Mouse (Mus musculus) left cerebral cortex, postnatal 4 days (tissue): ENCODE measurements around the gene Trmt112. TPM values are rescaled to one million over a fixed set of nuclear protein-coding genes. Genes with fewer than 3 reads are reported as not detected.
A peak's percentile ranks its signal among the peaks of the same experiment; 100 is the strongest.

Experiments used
- DNase-seq: peaks from one replicate; pipeline ENCODE4 v3.0.0-alpha.2; 2022
- intact Hi-C: fragments of 180-260 bp; cut with DNase I; formaldehyde crosslinking; loops from one replicate; pipeline ENCODE4 v1.15.1; 2025
- microRNA-seq: library from miRNA; unstranded; fragments of <30 nt; microRNA quantifications from one replicate; pipeline ENCODE4 v1.2.0, GENCODE M21; 2022
- total RNA-seq, 2 experiments: library from RNA; stranded (reverse); gene quantifications; 2 replicates each; pipeline ENCODE4 v1.2.3; 2021

Trmt112 gene
- total RNA-seq, 2 experiments from 2014 or later: 42.5 to 43.0 TPM

DNA sequence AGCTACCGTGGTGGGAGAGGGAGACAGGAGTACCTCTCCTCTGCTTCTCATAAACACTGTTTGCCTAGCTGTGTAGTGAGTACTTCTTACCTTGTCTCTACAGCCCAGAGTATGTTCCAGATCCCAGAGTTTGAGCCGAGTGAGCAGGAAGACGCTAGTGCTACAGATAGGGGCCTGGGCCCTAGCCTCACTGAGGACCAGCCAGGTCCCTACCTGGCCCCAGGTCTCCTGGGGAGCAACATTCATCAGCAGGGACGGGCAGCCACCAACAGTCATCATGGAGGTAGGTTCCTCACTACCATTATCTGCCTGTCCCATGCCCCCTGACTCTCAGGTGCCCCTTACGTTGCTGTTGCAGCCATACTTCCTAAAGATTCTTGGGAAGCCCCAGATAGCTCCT is 33.3 kb downstream of the Trmt112 start:
- DNase-seq: no peak
- intact Hi-C loops: no loop called here

DNA sequence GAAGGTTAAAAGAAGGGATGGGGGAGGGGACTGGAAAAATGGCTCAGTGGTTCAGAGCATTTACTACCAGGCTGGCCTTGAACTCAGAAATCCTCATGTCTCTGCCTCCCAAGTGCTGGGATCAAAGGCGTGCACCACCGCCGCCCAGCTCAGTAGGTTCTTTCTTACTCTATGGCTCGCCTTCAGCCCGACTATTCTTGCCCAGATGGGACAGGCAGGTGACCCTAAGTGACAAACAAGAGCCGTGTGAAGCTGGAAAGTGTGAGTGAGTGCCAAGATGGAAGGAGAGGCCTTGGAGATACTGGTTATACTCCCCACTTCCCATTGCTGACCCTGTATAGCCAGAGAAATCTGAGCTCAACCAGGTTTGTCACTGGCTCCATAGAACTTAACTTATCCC is 34.2 kb downstream of the Trmt112 start:
- intact Hi-C loops: no loop called here
- DNase-seq: no peak

DNA sequence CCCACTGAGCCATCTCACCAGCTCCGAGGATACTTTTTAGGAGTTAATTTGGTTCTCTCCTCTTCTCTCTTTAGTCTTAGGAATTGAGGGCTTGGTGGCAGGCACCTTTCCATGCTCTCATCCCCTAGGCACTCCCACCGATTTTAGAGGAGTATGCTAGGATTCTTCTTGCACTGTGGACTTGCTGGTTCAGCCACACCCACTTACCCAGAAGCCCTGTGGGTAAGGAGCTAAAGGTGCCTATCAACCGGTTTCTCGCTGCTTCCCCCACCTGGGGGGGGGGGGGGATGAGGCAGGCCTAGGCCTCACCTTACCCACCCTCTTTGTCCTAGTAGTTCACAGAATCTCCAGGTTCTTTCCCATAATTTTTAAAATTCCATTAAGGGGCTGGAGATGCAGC is 38.2 kb downstream of the Trmt112 start:
- DNase-seq: no peak
- intact Hi-C loops: loop anchor here (5.0 kb wide), 1 partner anchor 700 kb away; no protein-coding TSS in a partner anchor

DNA sequence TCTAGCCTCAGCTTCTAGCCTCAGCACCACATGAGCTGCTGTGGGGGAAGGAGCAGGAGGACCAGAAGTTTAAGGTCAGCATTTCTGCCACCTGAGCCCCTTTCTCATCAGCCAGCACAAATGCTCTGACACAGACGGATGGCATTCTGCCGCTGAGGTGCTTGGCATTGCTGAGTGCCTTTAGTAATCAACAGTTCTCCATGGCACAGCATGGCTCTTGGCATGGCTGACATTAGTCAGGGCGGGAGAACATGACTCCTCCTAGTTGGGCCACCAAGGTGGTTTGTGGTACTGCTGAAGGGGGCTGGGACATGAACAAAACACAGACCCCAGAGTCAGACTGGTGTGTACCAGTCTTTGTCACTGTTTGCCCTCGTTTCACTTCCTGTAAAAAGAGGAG is 38.7 kb downstream of the Trmt112 start:
- peak; percentile 77 for DNase-seq
- intact Hi-C loops: loop anchor here (5.0 kb wide), 1 partner anchor 701 kb away; no protein-coding TSS in a partner anchor

DNA sequence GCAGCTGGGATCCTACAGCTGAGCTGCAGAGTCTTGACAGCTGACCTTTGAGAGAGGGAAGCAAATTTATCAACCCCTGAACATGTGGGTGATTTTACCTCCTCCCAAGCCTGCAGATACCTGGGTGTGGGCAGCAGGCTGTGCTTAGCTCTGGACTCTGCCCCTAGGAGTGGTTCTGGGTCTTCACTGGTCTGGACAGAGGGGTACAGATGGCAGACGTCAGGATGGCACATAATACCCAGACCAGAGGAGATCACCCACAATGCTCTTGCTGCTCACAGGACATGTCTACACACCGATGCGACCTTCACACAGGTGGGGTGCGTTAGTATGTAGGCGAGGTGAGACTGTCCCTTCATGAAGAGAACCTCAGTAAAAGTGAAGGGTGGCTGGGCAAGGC is 40.0 kb downstream of the Trmt112 start:
- DNase-seq: no peak
- intact Hi-C loops: loop anchor here (5.0 kb wide), 1 partner anchor 702 kb away; no protein-coding TSS in a partner anchor

DNA sequence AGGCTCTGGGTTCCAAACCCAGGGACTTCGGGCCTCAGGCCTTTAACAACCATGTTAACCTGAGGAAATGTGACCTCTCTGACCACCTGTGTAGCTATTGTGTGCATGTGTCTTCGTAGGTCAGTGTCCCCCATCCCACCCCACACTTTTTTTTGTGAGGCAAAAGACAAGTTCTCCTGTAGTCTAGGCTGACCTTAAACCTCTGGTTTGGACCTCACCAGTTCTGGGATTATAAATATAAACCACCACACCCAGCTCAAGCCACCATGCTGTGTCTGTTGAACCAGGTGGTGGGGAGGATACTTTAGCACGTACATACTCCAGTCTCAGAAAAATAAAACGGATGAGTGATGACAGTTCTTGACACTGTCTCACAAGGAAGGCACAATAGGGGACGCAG is 40.5 kb downstream of the Trmt112 start:
- DNase-seq: no peak
- intact Hi-C loops: loop anchor here (5.0 kb wide), 1 partner anchor 703 kb away; no protein-coding TSS in a partner anchor

DNA sequence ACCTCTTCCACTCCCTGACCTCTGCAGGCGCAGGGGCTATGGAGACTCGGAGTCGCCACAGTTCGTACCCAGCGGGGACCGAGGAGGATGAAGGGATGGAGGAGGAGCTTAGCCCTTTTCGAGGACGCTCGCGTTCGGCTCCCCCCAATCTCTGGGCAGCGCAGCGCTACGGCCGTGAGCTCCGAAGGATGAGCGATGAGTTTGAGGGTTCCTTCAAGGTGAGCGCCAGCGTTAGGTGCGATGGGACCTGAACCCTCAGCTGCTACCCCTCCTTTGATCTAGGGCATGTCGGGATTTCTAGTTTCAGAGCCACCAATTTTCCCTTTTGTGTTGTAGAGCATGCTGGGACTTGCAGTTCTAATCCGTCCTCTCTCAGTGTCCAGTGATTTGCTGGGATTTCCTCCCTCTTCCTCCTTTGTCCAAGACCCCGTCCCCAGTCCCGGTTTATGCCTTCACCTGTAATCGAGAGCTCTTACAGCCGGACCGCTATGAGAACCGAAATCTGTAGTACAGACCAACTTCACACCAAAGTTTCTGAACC is 41.2 kb downstream of the Trmt112 start:
- peak; percentile 43 for DNase-seq
- intact Hi-C loops: no loop called here

DNA sequence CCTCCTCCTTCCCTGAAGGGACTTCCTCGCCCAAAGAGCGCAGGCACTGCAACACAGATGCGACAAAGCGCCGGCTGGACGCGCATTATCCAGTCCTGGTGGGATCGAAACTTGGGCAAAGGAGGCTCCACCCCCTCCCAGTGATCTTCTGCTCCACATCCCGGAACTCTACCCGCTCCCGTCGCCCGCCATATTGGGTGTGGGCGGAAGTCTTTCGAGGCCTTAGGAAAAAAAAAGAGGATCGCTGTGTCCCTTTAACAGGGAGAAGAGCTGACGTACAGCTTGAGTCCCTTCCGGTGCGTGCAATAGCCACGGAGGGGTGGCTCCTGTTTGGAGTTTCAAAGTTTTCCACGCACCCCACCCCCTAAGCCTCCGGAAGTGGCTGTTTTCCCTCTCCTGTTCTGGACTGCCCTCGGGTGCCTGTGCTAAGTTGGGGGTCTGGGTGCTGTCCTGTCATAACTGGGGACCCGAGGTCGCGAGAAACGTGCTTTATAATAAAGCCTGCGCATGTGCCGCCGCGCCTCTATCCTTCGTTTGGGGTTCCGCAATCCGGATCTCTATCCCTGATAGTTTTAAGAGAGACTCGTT is 42.0 kb downstream of the Trmt112 start:
- intact Hi-C loops: no loop called here
- peak; percentile 93 for DNase-seq

DNA sequence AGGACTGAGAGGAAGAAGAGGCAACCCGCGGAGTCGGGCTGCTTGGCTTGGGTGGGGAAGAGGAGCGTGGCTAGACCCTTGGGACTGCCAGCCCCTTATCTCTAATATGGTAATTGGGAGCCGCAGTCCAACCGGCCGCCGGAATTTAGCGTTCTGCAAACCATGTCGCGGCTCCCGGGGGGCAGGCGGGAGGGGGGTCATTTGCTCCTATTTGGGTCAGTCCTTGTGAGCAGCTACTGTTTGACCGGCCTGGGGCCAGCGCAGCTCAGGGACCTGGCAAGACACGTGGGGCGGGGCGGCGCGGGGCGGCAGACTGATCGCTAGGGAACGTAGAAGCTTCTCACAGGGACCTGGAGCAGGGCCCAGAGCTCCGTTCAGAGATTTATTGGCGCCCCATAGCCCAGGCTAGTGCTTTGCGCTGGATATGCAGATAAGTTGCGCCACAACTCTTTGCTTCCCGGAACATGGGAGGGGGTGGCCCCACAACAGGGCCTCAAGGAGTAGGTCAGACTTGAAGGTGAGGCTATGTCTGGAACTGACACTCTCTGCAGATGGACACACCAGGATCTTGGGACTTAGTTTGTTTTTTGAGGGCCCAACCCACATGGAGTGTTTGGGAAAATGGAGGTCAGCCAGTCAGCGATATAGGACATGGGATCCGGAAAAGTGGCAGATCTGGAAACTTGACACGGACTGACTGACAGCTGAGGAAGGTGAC is 42.7 kb downstream of the Trmt112 start:
- peak; percentile 75 for DNase-seq
- intact Hi-C loops: no loop called here

DNA sequence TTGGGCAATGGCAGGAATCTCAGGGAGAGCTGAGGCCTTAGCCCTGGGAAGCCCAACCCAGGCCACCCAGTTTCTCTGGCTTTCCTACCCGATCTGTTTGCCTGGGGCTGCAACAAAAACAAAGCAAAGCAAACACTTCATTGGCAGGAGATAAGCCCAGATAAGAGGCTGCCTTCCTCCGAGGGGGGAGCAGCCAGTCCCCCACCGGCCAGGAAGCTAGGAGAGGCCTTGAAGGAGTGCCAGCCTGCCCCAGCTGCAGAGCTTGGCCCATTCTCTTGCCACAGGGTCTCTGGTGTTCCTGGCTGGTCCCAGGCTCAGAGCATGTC is 43.2 kb downstream of the Trmt112 start:
- intact Hi-C loops: no loop called here
- no peak for DNase-seq

DNA sequence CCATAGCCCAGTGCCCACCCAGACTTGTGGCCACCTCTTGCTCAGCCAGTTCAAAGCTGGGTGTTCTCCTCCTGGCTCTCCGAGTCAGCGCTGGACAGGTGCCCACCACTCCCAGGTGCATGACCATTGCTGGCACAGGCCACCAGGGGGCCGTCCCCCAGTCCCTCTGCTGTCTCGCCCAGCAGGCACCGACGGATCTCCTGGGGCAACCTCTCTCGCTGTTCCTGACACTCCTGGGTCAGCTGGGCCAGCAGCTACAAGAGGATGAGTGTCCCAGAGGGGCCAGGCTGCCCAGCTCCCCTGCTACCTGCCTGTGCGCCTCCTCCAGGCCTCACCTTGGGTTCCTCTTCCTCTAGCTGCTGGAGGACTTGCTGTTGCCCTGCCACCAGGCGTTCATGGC is 44.5 kb downstream of the Trmt112 start:
- DNase-seq: no peak

DNA sequence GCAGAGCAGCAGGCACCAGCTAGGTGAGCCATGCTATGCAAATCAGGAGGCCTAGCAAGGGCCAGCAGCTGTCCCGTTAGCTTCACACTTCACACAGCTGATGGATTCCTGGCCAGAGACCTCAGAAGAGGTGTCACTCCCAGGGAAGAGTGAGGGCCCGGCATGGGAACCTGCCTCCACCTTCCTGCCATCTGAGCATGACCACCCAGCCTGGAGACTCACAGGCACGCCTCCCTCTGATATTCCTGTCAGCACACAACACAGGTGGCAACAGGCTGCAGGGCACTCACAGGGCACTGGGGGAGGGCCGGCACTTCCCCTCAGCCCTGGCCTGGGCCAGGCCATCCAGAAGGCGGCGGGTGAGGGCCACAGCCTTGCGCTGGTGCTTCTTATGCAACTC is 45.9 kb downstream of the Trmt112 start:
- intact Hi-C loops: no loop called here
- DNase-seq: no peak

More for the DNA sequence above, 44.5 kb downstream of the Trmt112 start:
- intact Hi-C loops: no loop called here

DNA sequence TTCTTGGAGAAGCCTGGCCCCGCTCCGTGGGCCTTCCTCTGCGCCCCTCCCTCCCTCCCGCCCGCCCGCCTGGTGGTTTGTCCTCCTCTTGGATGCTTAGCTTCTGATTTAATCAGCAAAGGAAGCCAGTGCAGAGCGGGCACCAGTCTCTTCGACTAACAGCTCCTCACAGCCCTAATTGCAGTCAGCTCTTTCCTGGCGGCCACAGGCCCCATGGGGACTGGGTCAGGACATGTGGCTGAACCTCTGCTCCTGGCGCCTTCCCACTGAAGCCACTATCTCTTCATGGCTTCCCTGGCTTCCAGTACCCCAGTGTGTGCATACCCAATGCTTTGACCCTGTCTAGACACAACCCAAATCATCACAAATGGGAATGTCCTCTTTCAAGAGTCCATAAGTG is 47.0 kb downstream of the Trmt112 start:
- intact Hi-C loops: no loop called here
- DNase-seq: no peak

Small RNA genes within 50 kb of the gene (microRNA-seq; reads per million reads assigned to microRNA genes)
- 8.7 reads per million, percentile 23 among the genes with 10 or more reads in this experiment for gene Mir6990

Other genes starting within 250 kb of the Trmt112 start
- gene Rps6ka4, start 69.1 kb upstream of the Trmt112 start, total RNA-seq: 10 to 100 TPM; 22.5 to 23.5 TPM
- gene Ccdc88b, start 51.5 kb upstream of the Trmt112 start, total RNA-seq: under 1 TPM; 0.82 to 0.91 TPM
- gene Prdx5, start 408 bp downstream of the Trmt112 start, total RNA-seq: 100 to 1,000 TPM; 203 to 204 TPM
- 10 to 100 TPM; 30.4 to 32.7 TPM for gene Esrra, start 12.1 kb downstream of the Trmt112 start, total RNA-seq
- 10 to 100 TPM in 1 of 2 experiments, 1 to 10 TPM in 1; 6.2 to 11.1 TPM for gene Catsperz, start 15.7 kb downstream of the Trmt112 start, total RNA-seq
- gene Kcnk4, start 24.8 kb downstream of the Trmt112 start, total RNA-seq: 10 to 100 TPM; 13.8 to 15.5 TPM
- 10 to 100 TPM; 46.2 to 47.1 TPM for gene Bad, start 32.2 kb downstream of the Trmt112 start, total RNA-seq
- 10 to 100 TPM; 56.8 to 63.6 TPM for gene Gpr137, start 32.8 kb downstream of the Trmt112 start, total RNA-seq
- 100 to 1,000 TPM; 335 to 369 TPM for gene Ppp1r14b, start 65.3 kb downstream of the Trmt112 start, total RNA-seq
- gene Plcb3, start 66.8 kb downstream of the Trmt112 start, total RNA-seq: 10 to 100 TPM; 13.7 to 15.1 TPM
- gene Fkbp2, start 70.8 kb downstream of the Trmt112 start, total RNA-seq: 10 to 100 TPM; 43.7 to 44.4 TPM
- 10 to 100 TPM; 74.4 to 80.7 TPM for gene Vegfb, start 78.0 kb downstream of the Trmt112 start, total RNA-seq
- 10 to 100 TPM; 14.0 to 17.7 TPM for gene Dnajc4, start 82.9 kb downstream of the Trmt112 start, total RNA-seq
- gene Nudt22, start 86.4 kb downstream of the Trmt112 start, total RNA-seq: 10 to 100 TPM in 1 of 2 experiments, 1 to 10 TPM in 1; 8.9 to 11.5 TPM
- 10 to 100 TPM; 17.6 to 21.4 TPM for gene Trpt1, start 86.4 kb downstream of the Trmt112 start, total RNA-seq
- 1 to 10 TPM; 3.2 to 3.4 TPM for gene Fermt3, start 109.8 kb downstream of the Trmt112 start, total RNA-seq
- 100 to 1,000 TPM; 127 to 130 TPM for gene Stip1, start 130.3 kb downstream of the Trmt112 start, total RNA-seq
- 1 to 10 TPM; 5.5 to 6.3 TPM for gene Macrod1, start 147.1 kb downstream of the Trmt112 start, total RNA-seq
- 10 to 100 TPM; 22.4 to 23.5 TPM for gene Flrt1, start 196.0 kb downstream of the Trmt112 start, total RNA-seq